Mouse (Mus musculus) ES-E14 (cell line): ENCODE measurements at regions not wholly inside any gene's neighbourhood (a gene's known extent, or its start where the extent isn't known, plus 50 kb on each side); places are given as distances from the start of the nearest gene placed in this dataset.

Experiments
- DNase-seq: peaks from one replicate; pipeline ENCODE4 v3.0.0-alpha.2; 2013; ENCODE audit warnings: low read depth, low spot score
- H3K27ac ChIP-seq: 2 replicates; pipeline ENCODE4 v1.5.1; 2012; ENCODE audit warnings: low read depth, mild to moderate bottlenecking, low read length, moderate library complexity, mixed read lengths; ENCODE audit not compliant: poor library complexity, insufficient read depth, severe bottlenecking
- H3K36me3 ChIP-seq: 2 replicates; pipeline ENCODE4 v1.6.1; 2012; ENCODE audit warnings: mild to moderate bottlenecking, low read length, moderate library complexity, mixed read lengths; ENCODE audit not compliant: control insufficient read depth, poor library complexity, insufficient read depth, severe bottlenecking
- H3K4me1 ChIP-seq, 2 experiments: fragments of 150-350 bp in 1 of 2; sonication (generic) in 1 of 2; 2 replicates each; pipeline ENCODE4 v1.6.1; 2012; ENCODE audit warnings: low read length in 2 of 2, mild to moderate bottlenecking in 1 of 2, mixed read lengths in 1 of 2; ENCODE audit not compliant: control insufficient read depth in 2 of 2, insufficient read depth in 2 of 2, poor library complexity in 1 of 2
- H3K4me3 ChIP-seq, 2 experiments: fragments of 150-350 bp in 1 of 2; sonication (generic) in 1 of 2; 2 replicates each; pipeline ENCODE4 v1.5.1; 2012; ENCODE audit warnings: low read length in 2 of 2, low read depth in 1 of 2, mild to moderate bottlenecking in 1 of 2, mixed read lengths in 1 of 2; ENCODE audit not compliant: insufficient read depth in 1 of 2, poor library complexity in 1 of 2, severe bottlenecking in 1 of 2
- H3K9ac ChIP-seq: 2 replicates; pipeline ENCODE4 v1.6.1; 2012; ENCODE audit warnings: low read depth, mild to moderate bottlenecking, low read length, mixed read lengths; ENCODE audit not compliant: poor library complexity, insufficient read depth, severe bottlenecking
- H3K9me3 ChIP-seq: fragments of 150-350 bp; sonication (generic); 2 replicates; pipeline ENCODE4 v1.6.1; 2012; ENCODE audit warnings: low read depth, mild to moderate bottlenecking, low read length; ENCODE audit not compliant: control insufficient read depth, insufficient read depth
- CHD2 ChIP-seq: IDR thresholded peaks from 2 replicates; pipeline ENCODE4 v1.6.1; 2014; ENCODE audit warnings: mild to moderate bottlenecking, low read depth, low read length, inconsistent platforms
- HCFC1 ChIP-seq: IDR thresholded peaks from 2 replicates; pipeline ENCODE4 v1.6.1; 2012; ENCODE audit warnings: low read length, inconsistent platforms, borderline replicate concordance; ENCODE audit not compliant: insufficient read depth
- MAFK ChIP-seq: IDR thresholded peaks from 2 replicates; pipeline ENCODE4 v1.6.1; 2014; ENCODE audit warnings: mild to moderate bottlenecking, low read depth, low read length, inconsistent platforms; ENCODE audit not compliant: insufficient read depth
- ZC3H11A ChIP-seq: IDR thresholded peaks from 2 replicates; pipeline ENCODE4 v1.6.1; 2012; ENCODE audit warnings: low read depth, mild to moderate bottlenecking, inconsistent platforms, low read length, borderline replicate concordance
- ZNF384 ChIP-seq: IDR thresholded peaks from 2 replicates; pipeline ENCODE4 v1.6.1; 2012; ENCODE audit warnings: low read depth, low read length, inconsistent platforms
- in situ Hi-C, 2 experiments: fragments of 600-800 bp; cut with MboI; formaldehyde crosslinking; loops; one replicate each; pipeline ENCODE4 v1.15.1; 2025; ENCODE audit warnings: low sequenced_read_pairs in 2 of 2, inconsistent platforms in 1 of 2; ENCODE audit not compliant: unreplicated experiment in 2 of 2

- no peaks in the 10 kb centered on the region for H3K36me3 ChIP-seq
- no peaks in the 10 kb centered on the region for H3K4me1 ChIP-seq
- H3K9ac ChIP-seq, result no peak overlapping the region
- H3K4me3 ChIP-seq, result no peak overlapping the region
- no peak overlapping the region for H3K27ac ChIP-seq
- in situ Hi-C loops, result no loop called here
- H3K9me3 ChIP-seq, result no peaks in the 10 kb centered on the region
- no peak for DNase-seq
- TF ChIP-seq ZC3H11A (no peak), HCFC1 (no peak), CHD2 (no peak), ZNF384 (no peak), MAFK (no peak)
Measured at GRCm38 (mm10) chr13:52110750-52111149, 264.3 kb downstream of the Gadd45g start.

- in situ Hi-C loops, result no loop called here
Measured at GRCm38 (mm10) chr13:52113549-52113948, 267.1 kb downstream of the Gadd45g start.

GRCm38 (mm10) chr13:52114431-52114830, 268.0 kb downstream of the Gadd45g start:
- Histone ChIP-seq H3K9ac (no peak overlapping the region), H3K4me1 (no peaks in the 10 kb centered on the region), H3K36me3 (no peaks in the 10 kb centered on the region), H3K27ac (no peak overlapping the region), H3K9me3 (no peaks in the 10 kb centered on the region), H3K4me3 (no peak overlapping the region)
- in situ Hi-C loops, result no loop called here
- no peak for DNase-seq
- no peak for TF ChIP-seq ZNF384
- no peak for TF ChIP-seq MAFK
- TF ChIP-seq CHD2, result no peak
- no peak for TF ChIP-seq HCFC1
- no peak for TF ChIP-seq ZC3H11A

More at GRCm38 (mm10) chr13:52113549-52113948, 267.1 kb downstream of the Gadd45g start:
- Histone ChIP-seq H3K4me3 (no peak overlapping the region), H3K27ac (no peak overlapping the region), H3K9ac (no peak overlapping the region), H3K4me1 (no peaks in the 10 kb centered on the region), H3K36me3 (no peaks in the 10 kb centered on the region), H3K9me3 (no peaks in the 10 kb centered on the region)
- no peak for TF ChIP-seq ZNF384
- no peak for TF ChIP-seq MAFK
- no peak for TF ChIP-seq ZC3H11A
- no peak for TF ChIP-seq CHD2
- TF ChIP-seq HCFC1, result no peak
- DNase-seq, result no peak

- Histone ChIP-seq H3K9ac (no peak overlapping the region), H3K4me3 (no peak overlapping the region), H3K27ac (no peak overlapping the region), H3K36me3 (no peaks in the 10 kb centered on the region), H3K9me3 (no peaks in the 10 kb centered on the region), H3K4me1 (no peaks in the 10 kb centered on the region)
- TF ChIP-seq HCFC1 (no peak), ZNF384 (no peak), CHD2 (no peak), ZC3H11A (no peak), MAFK (no peak)
- DNase-seq, result no peak
- in situ Hi-C loops, result no loop called here
Measured at GRCm38 (mm10) chr13:52114962-52115361, 268.5 kb downstream of the Gadd45g start.

- DNase-seq, result no peak
- Histone ChIP-seq H3K9ac (no peak overlapping the region), H3K4me3 (no peak overlapping the region), H3K4me1 (no peaks in the 10 kb centered on the region), H3K36me3 (no peaks in the 10 kb centered on the region), H3K27ac (no peak overlapping the region), H3K9me3 (no peaks in the 10 kb centered on the region)
- in situ Hi-C loops, result no loop called here
- TF ChIP-seq HCFC1 (no peak), ZC3H11A (no peak), ZNF384 (no peak), CHD2 (no peak), MAFK (no peak)
Measured at GRCm38 (mm10) chr13:52116241-52116640, 269.8 kb downstream of the Gadd45g start.
